Mouse (Mus musculus): ENCODE data around the gene Dnaaf3.

- TF ChIP-seq CTCF (IDR thresholded peaks at IDR 0.05; ENCODE audit: insufficient read depth, low read depth, low read length) (no peak), POLR2A (IDR thresholded peaks at IDR 0.05; ENCODE audit: insufficient read depth, low read depth, low read length) (no peak)
These were observed 13.8 kb upstream of the Dnaaf3 start for GRCm38 (mm10) chr7:4546050-4546449.

Measured in olfactory bulb, adult 2 months (tissue).